Comparison of ENCODE assay signal across 8 mouse cellular contexts in the genomic region with DNA sequence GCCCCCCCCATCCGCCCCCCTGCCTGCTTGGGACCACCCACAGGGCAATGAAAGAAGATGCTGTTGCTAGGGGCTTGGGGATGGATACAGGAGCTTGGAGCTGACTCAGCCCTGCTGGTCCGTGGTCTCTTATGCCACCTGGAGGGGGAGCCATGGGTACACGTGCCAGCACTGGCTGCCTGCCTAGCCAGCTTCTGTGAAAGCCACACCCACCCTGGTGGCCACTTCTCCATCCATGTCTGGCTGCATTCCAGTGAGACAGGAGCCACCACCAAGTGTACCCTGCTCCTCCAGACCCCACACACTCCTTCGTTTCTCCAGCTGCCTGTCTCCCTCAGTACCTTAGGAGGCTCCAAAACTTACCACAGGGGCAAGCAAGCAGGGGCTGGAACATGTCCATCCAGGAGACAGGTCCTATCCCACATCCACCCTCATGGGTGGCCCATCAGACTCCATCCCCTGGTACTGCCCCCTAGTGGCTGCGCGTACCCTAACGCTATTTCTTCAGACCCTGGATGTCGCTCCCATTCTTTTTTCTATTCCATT. TPM values are rescaled to one million over a fixed set of nuclear protein-coding genes. Genes with fewer than 3 reads are reported as not detected.
A peak's percentile ranks its signal among the peaks of the same experiment; 100 is the strongest.
DNase-seq lines count a peak whose midpoint lies in the region; ATAC-seq and TF ChIP-seq lines count a peak whose summit lies in the region.

No protein-coding gene starts in this region.

- 20% methylated on average over 8 of the region's 8 CpGs for WGBS in kidney, adult 2 months
- 36% methylated on average over 8 of the region's 8 CpGs for WGBS in liver, embryonic 11.5 days
- WGBS in stomach, embryonic 15.5 days, result 28% methylated on average over 8 of the region's 8 CpGs

- no peak overlapping the region for H3K9ac ChIP-seq in liver, embryonic 11.5 days (ENCODE audit: low read depth, low read length)
- no peak overlapping the region for H3K9ac ChIP-seq in stomach, embryonic 15.5 days

- H3K36me3 ChIP-seq in kidney, adult 2 months (ENCODE audit: control insufficient read depth, insufficient read depth, low read length), result no peaks in the 10 kb centered on the region
- H3K36me3 ChIP-seq in liver, embryonic 11.5 days (ENCODE audit: control insufficient read depth, insufficient read depth, low read length), result peaks cover 7% of the 10 kb centered on the region; the same call in 1 of the 2 replicates
- no peaks in the 10 kb centered on the region for H3K36me3 ChIP-seq in stomach, embryonic 15.5 days

- no peaks in the 10 kb centered on the region for H3K27me3 ChIP-seq in kidney, adult 2 months (replicated peaks; ENCODE audit: control insufficient read depth, insufficient read depth, low read length)
- no peaks in the 10 kb centered on the region for H3K27me3 ChIP-seq in liver, embryonic 11.5 days (replicated peaks; ENCODE audit: control insufficient read depth, insufficient read depth, low read length)
- no peaks in the 10 kb centered on the region for H3K27me3 ChIP-seq in stomach, embryonic 15.5 days (replicated peaks)

- peak; percentile 63 for DNase-seq in right cerebral cortex, adult 18-20 months
- DNase-seq in right cerebral cortex, postnatal 36 days (ENCODE audit: low spot score in 2 of 2), result no peak
- DNase-seq in heart, adult 18-20 months, result peak; percentile 85 to 90
- peak; percentile 95 for DNase-seq in kidney, adult 2 months
- DNase-seq in liver, embryonic 11.5 days (ENCODE audit: low spot score), result peak; percentile 63

- peak; percentile 21 for ATAC-seq in liver, embryonic 11.5 days (replicated peaks; ENCODE audit: low FRiP score)
- ATAC-seq in monocyte, adult 5-6 weeks (replicated peaks; ENCODE audit: insufficient number of reproducible peaks, low FRiP score, low TSS enrichment, poor library complexity, severe bottlenecking), result peak; percentile 69
- peak; percentile 23; the same call in 1 of the 2 replicates for ATAC-seq in stomach, embryonic 15.5 days (ENCODE audit: insufficient read depth, low FRiP score, low read depth)

- H3K9me3 ChIP-seq in liver, embryonic 11.5 days (ENCODE audit: control insufficient read depth, low read length), result no peaks in the 10 kb centered on the region
- no peaks in the 10 kb centered on the region for H3K9me3 ChIP-seq in stomach, embryonic 15.5 days

- TF ChIP-seq POLR2A in cortical plate, adult 2 months (IDR thresholded peaks at IDR 0.05; ENCODE audit: extremely low read depth, insufficient read depth, low read length), result no peak
- TF ChIP-seq POLR2A in kidney, adult 2 months (IDR thresholded peaks at IDR 0.05; ENCODE audit: low read depth, low read length), result no peak

- H3K4me3 ChIP-seq in cortical plate, adult 2 months (ENCODE audit: insufficient read depth, low read length), result no peak overlapping the region
- no peak overlapping the region for H3K4me3 ChIP-seq in kidney, adult 2 months (ENCODE audit: insufficient read depth, low read depth, low read length)
- no peak overlapping the region for H3K4me3 ChIP-seq in liver, embryonic 11.5 days (ENCODE audit: low read depth, low read length)
- H3K4me3 ChIP-seq in stomach, embryonic 15.5 days (replicated peaks), result no peak overlapping the region

- H3K4me2 ChIP-seq in liver, embryonic 11.5 days, result no peak overlapping the region
- peak overlapping the region; percentile 25 for H3K4me2 ChIP-seq in stomach, embryonic 15.5 days

- H3K27ac ChIP-seq in cortical plate, adult 2 months (ENCODE audit: insufficient read depth, low read length), result no peak overlapping the region
- H3K27ac ChIP-seq in kidney, adult 2 months (ENCODE audit: insufficient read depth, low read depth, low read length), result no peak overlapping the region
- H3K27ac ChIP-seq in liver, embryonic 11.5 days (ENCODE audit: low read depth, low read length), result no peak overlapping the region
- peak overlapping the region; percentile 87 for H3K27ac ChIP-seq in stomach, embryonic 15.5 days

- peaks cover 13% of the 10 kb centered on the region for H3K4me1 ChIP-seq in cortical plate, adult 2 months (ENCODE audit: control insufficient read depth, insufficient read depth, low read length)
- H3K4me1 ChIP-seq in kidney, adult 2 months (ENCODE audit: control insufficient read depth, insufficient read depth, low read length), result peaks cover 34% of the 10 kb centered on the region
- H3K4me1 ChIP-seq in liver, embryonic 11.5 days (replicated peaks; ENCODE audit: control insufficient read depth, insufficient read depth, low read length), result peaks cover 19% of the 10 kb centered on the region
- peaks cover 81% of the 10 kb centered on the region for H3K4me1 ChIP-seq in stomach, embryonic 15.5 days

- TF ChIP-seq CTCF in cortical plate, adult 2 months (IDR thresholded peaks at IDR 0.05; ENCODE audit: extremely low read depth, insufficient read depth, low read length), result peak; percentile 65
- TF ChIP-seq CTCF in kidney, adult 2 months (conservative IDR thresholded peaks at IDR 0.05; ENCODE audit: insufficient read depth, insufficient read length, low read depth, low read length), result peak; percentile 74

RNA-seq across cellular contexts. Expression of gene Bahcc1, which starts 29.7 kb away (rescaled TPM):
- 10.1 and 10.2 TPM in 2 replicates for polyA plus RNA-seq in cortical plate, adult 2 months (2012; rRNA removed)
- 1 to 10 TPM; 3.5 to 5.0 TPM for total RNA-seq in heart, adult 18-20 months (2021)
- 8.0 and 9.2 TPM in 2 replicates for polyA plus RNA-seq in kidney, adult 2 months (2012; rRNA removed)
- 6.7 and 8.8 TPM in 2 replicates for polyA plus RNA-seq in liver, embryonic 11.5 days (2014; fragmentation: Nextera tagmentation; extraction: Ambion mirVana)
- 0.68 to 0.85 TPM (median 0.76 TPM) in 3 replicates for total RNA-seq in monocyte, adult 5-6 weeks (2017)
- polyA plus RNA-seq in stomach, embryonic 15.5 days (2015; fragmentation: Nextera tagmentation; extraction: Ambion mirVana), result 7.2 and 7.9 TPM in 2 replicates

Comparison
In these comparisons a context has a peak if more than half of its experiments do, and no peak if none do; other contexts are left out.
1. DNase-seq: peak in right cerebral cortex, adult 18-20 months (single experiment), heart, adult 18-20 months (2 of 2), kidney, adult 2 months (single experiment) and liver, embryonic 11.5 days (single experiment); none in right cerebral cortex, postnatal 36 days (0 of 2).
2. Peak in every context shown above with its lines, with median percentiles within 50 percentile points of each other: ATAC-seq.